Mouse (Mus musculus): Measurements from ENCODE around the gene Sdk2. TPM values are rescaled to one million over a fixed set of nuclear protein-coding genes. Genes with fewer than 3 reads are reported as not detected.
A peak's percentile ranks its signal among the peaks of the same experiment; 100 is the strongest.

Gene Sdk2
- polyA plus RNA-seq, 1 experiment from 2014 or later: 3.5 TPM

DNA sequence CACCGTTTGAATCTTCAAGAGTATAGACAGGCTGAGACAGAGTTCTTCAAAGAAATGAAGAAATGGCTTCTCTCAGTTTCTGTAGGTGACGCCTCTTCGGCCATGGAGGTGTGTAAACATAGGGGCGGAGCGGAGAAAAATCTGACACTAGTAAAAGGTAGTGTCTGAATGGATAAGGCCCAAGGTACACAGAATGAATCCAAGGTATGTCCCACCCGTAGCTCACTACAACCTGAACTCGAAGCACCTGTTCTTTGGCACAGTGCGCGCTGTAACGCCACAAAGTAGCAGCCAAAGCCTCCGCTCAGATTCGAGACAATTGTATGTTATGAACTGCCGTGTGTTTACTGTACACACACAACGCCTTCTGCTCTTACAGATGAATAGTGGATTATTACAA is 311.0 kb downstream of the Sdk2 start:
- no peak for ATAC-seq (ENCODE audit: insufficient read depth)
- Histone ChIP-seq H3K4me3 (ENCODE audit: low read depth, low read length) (no peak overlapping the region), H3K4me2 (no peak overlapping the region), H3K9ac (no peak overlapping the region), H3K9me3 (ENCODE audit: low read depth, low read length) (no peaks in the 10 kb centered on the region), H3K27ac (ENCODE audit: low read depth) (no peak overlapping the region), H3K36me3 (ENCODE audit: insufficient read depth) (no peaks in the 10 kb centered on the region), H3K4me1 (ENCODE audit: insufficient read depth) (no peaks in the 10 kb centered on the region), H3K27me3 (ENCODE audit: insufficient read depth, low read length) (no peaks in the 10 kb centered on the region)
- no peak for TF ChIP-seq CTCF (IDR thresholded peaks at IDR 0.05; ENCODE audit: low read depth)
- DNase-seq: no peak
- 73% methylated on average over 14 of the region's 14 CpGs for WGBS

GRCm38 (mm10) chr11:113754845-113755244 is 312.0 kb downstream of the Sdk2 start:
- no peak for ATAC-seq (ENCODE audit: insufficient read depth)
- no peak for TF ChIP-seq CTCF (IDR thresholded peaks at IDR 0.05; ENCODE audit: low read depth)
- H3K4me3 ChIP-seq (ENCODE audit: low read depth, low read length): no peak overlapping the region
- H3K9me3 ChIP-seq (ENCODE audit: low read depth, low read length): no peaks in the 10 kb centered on the region
- H3K27me3 ChIP-seq (ENCODE audit: insufficient read depth, low read length): no peaks in the 10 kb centered on the region
- no peak overlapping the region for H3K27ac ChIP-seq (ENCODE audit: low read depth)
- no peaks in the 10 kb centered on the region for H3K4me1 ChIP-seq (ENCODE audit: insufficient read depth)
- H3K9ac ChIP-seq: no peak overlapping the region
- H3K4me2 ChIP-seq: no peak overlapping the region
- no peaks in the 10 kb centered on the region for H3K36me3 ChIP-seq (ENCODE audit: insufficient read depth)
- WGBS: 49% methylated on average over 9 of the region's 9 CpGs
- DNase-seq: no peak

GRCm38 (mm10) chr11:113752685-113753430 is 314.0 kb downstream of the Sdk2 start:
- Histone ChIP-seq H3K9me3 (ENCODE audit: low read depth, low read length) (no peaks in the 10 kb centered on the region), H3K4me3 (ENCODE audit: low read depth, low read length) (peak overlapping the region; percentile 89; the same call in 1 of the 2 replicates), H3K4me1 (ENCODE audit: insufficient read depth) (peaks cover 9% of the 10 kb centered on the region)

GRCm38 (mm10) chr11:113752158-113752661 is 314.6 kb downstream of the Sdk2 start:
- TF ChIP-seq CTCF (IDR thresholded peaks at IDR 0.05; ENCODE audit: low read depth): no peak
- Histone ChIP-seq H3K9me3 (ENCODE audit: low read depth, low read length) (no peaks in the 10 kb centered on the region), H3K4me2 (peak overlapping the region; percentile 91), H3K9ac (peak overlapping the region; percentile 93), H3K27ac (ENCODE audit: low read depth) (peak overlapping the region; percentile 98), H3K4me1 (ENCODE audit: insufficient read depth) (peaks cover 15% of the 10 kb centered on the region), H3K27me3 (ENCODE audit: insufficient read depth, low read length) (no peaks in the 10 kb centered on the region), H3K4me3 (ENCODE audit: low read depth, low read length) (peak overlapping the region; percentile 89), H3K36me3 (ENCODE audit: insufficient read depth) (peaks cover 10% of the 10 kb centered on the region)
- WGBS: 18% methylated on average over 15 of the region's 15 CpGs
- peak; percentile 37 for DNase-seq
- ATAC-seq (ENCODE audit: insufficient read depth): no peak

More at GRCm38 (mm10) chr11:113752685-113753430, 314.0 kb downstream of the Sdk2 start:
- peaks cover 10% of the 10 kb centered on the region for H3K36me3 ChIP-seq (ENCODE audit: insufficient read depth)
- H3K27ac ChIP-seq (ENCODE audit: low read depth): peak overlapping the region; percentile 98; the same call in 1 of the 2 replicates
- H3K9ac ChIP-seq: no peak overlapping the region; the same call in 1 of the 2 replicates
- ATAC-seq (ENCODE audit: insufficient read depth): no peak
- no peak for TF ChIP-seq CTCF (IDR thresholded peaks at IDR 0.05; ENCODE audit: low read depth)
- H3K4me2 ChIP-seq: peak overlapping the region; percentile 91
- no peak for DNase-seq
- 95% methylated on average over 10 of the region's 10 CpGs for WGBS
- no peaks in the 10 kb centered on the region for H3K27me3 ChIP-seq (ENCODE audit: insufficient read depth, low read length)

DNA sequence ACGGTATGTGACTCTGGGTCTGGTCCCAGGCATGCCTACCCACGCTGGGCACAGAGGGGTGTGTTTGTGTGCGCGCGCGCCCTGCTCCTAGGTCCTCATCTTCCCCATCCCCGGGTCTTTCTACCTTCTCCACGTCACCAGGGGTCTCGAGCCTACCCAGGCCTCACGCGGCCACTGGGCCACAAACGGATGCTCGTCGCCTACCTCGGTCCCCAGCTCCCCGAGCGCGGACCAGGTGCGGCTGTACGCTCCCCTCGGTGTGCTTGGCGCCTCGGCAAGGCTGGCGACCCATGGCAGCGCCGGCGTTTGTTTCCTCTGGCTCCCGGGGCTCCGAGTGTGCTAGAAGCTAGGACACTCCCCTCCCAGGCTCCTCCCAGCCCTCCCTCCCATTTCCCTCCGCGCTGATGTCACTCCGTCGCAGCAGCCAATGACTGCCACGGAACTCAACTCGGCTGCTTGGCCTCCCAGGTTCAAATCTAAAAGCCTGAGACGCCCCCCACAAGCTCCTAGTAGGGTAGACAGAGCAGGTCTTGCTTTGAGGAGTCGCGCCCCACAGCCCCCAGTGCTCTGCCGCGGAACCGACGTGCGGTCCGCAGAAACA is 315.3 kb downstream of the Sdk2 start, which contains the start of gene Cdc42ep4:
Gene Cdc42ep4 (minus strand): TSS at position 398 of the 601 bp plus-strand sequence.
- peaks cover 15% of the 10 kb centered on the region for H3K4me1 ChIP-seq (ENCODE audit: insufficient read depth)
- no peaks in the 10 kb centered on the region for H3K27me3 ChIP-seq (ENCODE audit: insufficient read depth, low read length)
- H3K9me3 ChIP-seq (ENCODE audit: low read depth, low read length): no peaks in the 10 kb centered on the region
- WGBS: under 1% methylated on average over 44 of the region's 44 CpGs
- peak; percentile 97 for DNase-seq
- peak within 1 kb of the TSS; percentile 89 for H3K4me3 ChIP-seq (ENCODE audit: low read depth, low read length)
- H3K36me3 ChIP-seq (ENCODE audit: insufficient read depth): peaks cover 10% of the 10 kb centered on the region
- H3K9ac ChIP-seq: peak within 1 kb of the TSS; percentile 93
- peak within 1 kb of the TSS; percentile 91 for H3K4me2 ChIP-seq
- TF ChIP-seq CTCF (IDR thresholded peaks at IDR 0.05; ENCODE audit: low read depth): no peak
- H3K27ac ChIP-seq (ENCODE audit: low read depth): peak within 1 kb of the TSS; percentile 98
- peak; percentile 80 for ATAC-seq (ENCODE audit: insufficient read depth)

GRCm38 (mm10) chr11:113750571-113751483 is 316.0 kb downstream of the Sdk2 start:
- Histone ChIP-seq H3K27me3 (ENCODE audit: insufficient read depth, low read length) (no peaks in the 10 kb centered on the region), H3K27ac (ENCODE audit: low read depth) (peak overlapping the region; percentile 98), H3K9ac (peak overlapping the region; percentile 93), H3K4me3 (ENCODE audit: low read depth, low read length) (peak overlapping the region; percentile 89), H3K4me2 (peak overlapping the region; percentile 91), H3K9me3 (ENCODE audit: low read depth, low read length) (no peaks in the 10 kb centered on the region), H3K36me3 (ENCODE audit: insufficient read depth) (peaks cover 13% of the 10 kb centered on the region), H3K4me1 (ENCODE audit: insufficient read depth) (peaks cover 15% of the 10 kb centered on the region)
- peak; percentile 60 for TF ChIP-seq CTCF (IDR thresholded peaks at IDR 0.05; ENCODE audit: low read depth)
- DNase-seq (peak; percentile 85), ATAC-seq (ENCODE audit: insufficient read depth) (peak; percentile 25)
- WGBS: under 1% methylated on average over 67 of the region's 67 CpGs
